Mouse (Mus musculus): ENCODE data around the gene Ano6. TPM values are rescaled to one million over a fixed set of nuclear protein-coding genes. Genes with fewer than 3 reads are reported as not detected.

Ano6 gene
- polyA plus RNA-seq, 1 experiment from 2014 or later = 44.6 TPM

Small RNA genes within 50 kb of the gene (microRNA-seq; reads per million reads assigned to microRNA genes)
- gene Gm25070 = not detected

Other genes with a start within 250 kb of the Ano6 start
- gene Dbx2, start 134.9 kb upstream of the Ano6 start, polyA plus RNA-seq (2016; fragmentation: Nextera tagmentation; extraction: Ambion mirVana) = 0.11 and 1.4 TPM in 2 replicates